Mouse (Mus musculus): ENCODE results near the gene Farsb.

GRCm38 (mm10) chr1:78435967-78436366, 52.7 kb downstream of the Farsb start:
- TF ChIP-seq CTCF (IDR thresholded peaks at IDR 0.05; ENCODE audit: borderline replicate concordance, insufficient read depth, low read length) (no peak), POLR2A (IDR thresholded peaks at IDR 0.05; ENCODE audit: low read depth, low read length) (no peak)

Data from embryonic fibroblast, embryonic 13.5 days (primary cell).